Mouse (Mus musculus) MN1 (cell line): ENCODE data around the gene Abcb8.
"Not testable (repeated sequence)": the region's sequence is repeated elsewhere in the genome, so short reads cannot be mapped to it uniquely, and the experiment has no call there.

Source experiments
- DNase-seq: peaks from one replicate; pipeline ENCODE4 v3.0.0-alpha.2; 2016; ENCODE audit warnings: low spot score

Abcb8 gene

GRCm38 (mm10) chr5:24396254-24396653 is 2.8 kb downstream of the Abcb8 start:
- not testable (repeated sequence) for DNase-seq

GRCm38 (mm10) chr5:24399686-24400085 is 6.2 kb downstream of the Abcb8 start:
- no peak for DNase-seq

GRCm38 (mm10) chr5:24400362-24400761 is 6.9 kb downstream of the Abcb8 start:
- no peak for DNase-seq

GRCm38 (mm10) chr5:24400911-24401605 is 7.6 kb downstream of the Abcb8 start:
- DNase-seq = no peak

- DNase-seq = peak; percentile 67
Measured at GRCm38 (mm10) chr5:24401969-24402368, 8.5 kb downstream of the Abcb8 start.

- peak; percentile 63 for DNase-seq
Measured at GRCm38 (mm10) chr5:24404594-24405360, 11.3 kb downstream of the Abcb8 start.

GRCm38 (mm10) chr5:24405389-24405876 is 12.0 kb downstream of the Abcb8 start:
- no peak for DNase-seq

GRCm38 (mm10) chr5:24408651-24409050 is 15.2 kb downstream of the Abcb8 start:
- no peak for DNase-seq

- DNase-seq = no peak
Measured at GRCm38 (mm10) chr5:24409466-24409865, 16.0 kb downstream of the Abcb8 start.

- DNase-seq = no peak
Measured at GRCm38 (mm10) chr5:24412063-24412462, 18.6 kb downstream of the Abcb8 start.

GRCm38 (mm10) chr5:24413042-24413693 is 19.7 kb downstream of the Abcb8 start, which contains the start of gene Asic3:
TSS of gene Asic3 (plus strand) at chr5:24413392.
- DNase-seq = no peak

GRCm38 (mm10) chr5:24413938-24414337 is 20.5 kb downstream of the Abcb8 start:
- no peak for DNase-seq

GRCm38 (mm10) chr5:24416222-24416736 is 22.8 kb downstream of the Abcb8 start:
- DNase-seq = peak; percentile 63

- no peak for DNase-seq
Measured at GRCm38 (mm10) chr5:24417587-24417986, 24.1 kb downstream of the Abcb8 start.

- DNase-seq = no peak
Measured at GRCm38 (mm10) chr5:24420381-24420780, 26.9 kb downstream of the Abcb8 start.

GRCm38 (mm10) chr5:24423129-24424003 is 29.9 kb downstream of the Abcb8 start, which contains the start of the genes Cdk5 and Slc4a2:
TSS of gene Cdk5 (minus strand) at chr5:24423530.
TSS of gene Slc4a2 (plus strand) at chr5:24423837.
- peak; percentile 99 for DNase-seq

GRCm38 (mm10) chr5:24424004-24424781 is 30.7 kb downstream of the Abcb8 start:
- DNase-seq = no peak

GRCm38 (mm10) chr5:24424861-24425411 is 31.5 kb downstream of the Abcb8 start:
- DNase-seq = peak; percentile 83

GRCm38 (mm10) chr5:24425421-24426036 is 32.1 kb downstream of the Abcb8 start:
- peak; percentile 63 for DNase-seq

GRCm38 (mm10) chr5:24426037-24426432 is 32.6 kb downstream of the Abcb8 start:
- no peak for DNase-seq
